Mouse (Mus musculus) lung, adult 2 months (tissue): ENCODE measurements at regions not wholly inside any gene's neighbourhood (a gene's known extent, or its start where the extent isn't known, plus 50 kb on each side); places are given as distances from the start of the nearest gene placed in this dataset.

Source experiments
- DNase-seq: peaks from one replicate; pipeline ENCODE4 v3.0.0; 2022
- H3K4me1 ChIP-seq: fragments of 200-500 bp; 2 replicates; pipeline ENCODE4 v1.6.1; 2011; ENCODE audit warnings: low read length; ENCODE audit not compliant: control insufficient read depth, insufficient read depth
- H3K4me3 ChIP-seq: fragments of 200-500 bp; replicated peaks from 2 replicates; pipeline ENCODE3; 2011; ENCODE audit warnings: low read depth, mild to moderate bottlenecking, control low read depth, low read length; ENCODE audit errors: extremely low read depth
- CTCF ChIP-seq: fragments of 200-500 bp; IDR thresholded peaks from 2 replicates; pipeline ENCODE4 v1.5.1; 2011; ENCODE audit warnings: mild to moderate bottlenecking, low read length, control low read depth; ENCODE audit not compliant: insufficient read depth
- POLR2A ChIP-seq: fragments of 200-500 bp; IDR thresholded peaks from 2 replicates; pipeline ENCODE4 v1.6.1; 2011; ENCODE audit warnings: low read depth, mild to moderate bottlenecking, control low read depth, low read length, borderline replicate concordance; ENCODE audit errors: extremely low read depth
- WGBS: fragments of 180-500 bp; shearing (Covaris S2); methylation state at CpG from one replicate; pipeline ENCODE4 v1.1.7; 2018; 5-methylcytosine and 5-hydroxymethylcytosine counted together

DNA sequence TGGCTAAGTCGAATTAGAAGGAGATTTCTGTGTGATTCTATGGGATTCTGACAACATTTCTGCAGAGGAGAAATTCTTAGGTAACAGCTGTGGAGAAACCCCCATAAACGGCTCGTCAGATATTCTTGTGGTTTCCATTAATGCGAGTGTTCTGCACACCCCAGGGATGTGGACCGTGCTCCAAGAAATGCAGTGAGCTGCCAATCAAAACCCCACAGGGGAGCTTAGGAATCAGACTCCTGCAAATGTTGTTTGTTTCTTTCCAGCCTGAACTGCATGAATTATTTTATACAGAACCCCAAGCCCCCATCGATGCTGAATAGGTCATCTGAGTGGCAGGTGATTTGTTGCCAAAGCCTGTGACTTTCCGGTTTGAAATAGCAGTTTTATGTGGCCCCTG, 118.4 kb upstream of the Sox2 start:
- DNase-seq = no peak
- WGBS = 76% methylated on average over 7 of the region's 7 CpGs
- Histone ChIP-seq H3K4me1 (no peaks in the 10 kb centered on the region), H3K4me3 (no peak overlapping the region)
- TF ChIP-seq POLR2A (no peak), CTCF (no peak)

DNA sequence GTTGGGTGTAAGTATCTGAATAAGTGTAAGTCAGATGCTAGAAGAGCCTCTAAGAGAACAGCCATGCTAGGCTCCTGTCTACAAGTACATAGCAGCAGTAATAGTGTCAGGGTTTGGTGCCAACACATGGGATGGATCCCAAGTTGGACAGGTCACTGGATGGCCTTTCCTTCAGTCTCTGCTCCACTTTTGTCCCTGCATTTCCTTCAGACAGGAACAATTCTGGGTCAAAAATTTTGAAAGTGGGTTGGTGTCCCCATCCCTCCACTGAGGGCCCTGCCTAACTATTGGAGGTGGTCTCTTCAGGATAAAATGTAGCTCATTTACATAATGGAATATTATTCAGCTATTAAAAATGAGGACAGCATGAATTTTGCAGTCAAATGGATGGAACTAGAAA, 122.7 kb upstream of the Sox2 start:
- H3K4me1 ChIP-seq = no peaks in the 10 kb centered on the region
- no peak overlapping the region for H3K4me3 ChIP-seq
- TF ChIP-seq POLR2A = no peak
- TF ChIP-seq CTCF = no peak
- DNase-seq = no peak

DNA sequence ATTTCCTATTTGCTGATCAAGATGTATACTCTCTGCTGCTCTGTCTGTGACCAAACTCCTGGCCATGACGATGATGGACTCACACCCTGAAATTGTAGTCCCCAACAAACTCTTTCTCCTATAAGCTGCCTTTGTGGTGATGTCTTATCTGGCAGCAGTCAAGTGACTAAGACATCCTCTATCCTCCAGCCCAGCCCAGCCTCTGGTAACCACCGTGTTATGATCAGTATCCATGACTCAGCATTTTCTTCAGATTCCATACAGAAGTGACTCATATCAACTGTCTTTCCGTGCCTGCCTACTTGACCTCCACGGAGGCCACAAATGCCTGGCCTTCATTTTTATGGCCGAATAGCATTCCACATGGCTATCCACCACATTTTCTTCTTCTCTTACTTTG, 124.5 kb upstream of the Sox2 start:
- no peak for TF ChIP-seq CTCF
- no peak for TF ChIP-seq POLR2A
- H3K4me1 ChIP-seq = no peaks in the 10 kb centered on the region
- H3K4me3 ChIP-seq = no peak overlapping the region
- no peak for DNase-seq
- WGBS = 81% methylated on average over 5 of the region's 5 CpGs

DNA sequence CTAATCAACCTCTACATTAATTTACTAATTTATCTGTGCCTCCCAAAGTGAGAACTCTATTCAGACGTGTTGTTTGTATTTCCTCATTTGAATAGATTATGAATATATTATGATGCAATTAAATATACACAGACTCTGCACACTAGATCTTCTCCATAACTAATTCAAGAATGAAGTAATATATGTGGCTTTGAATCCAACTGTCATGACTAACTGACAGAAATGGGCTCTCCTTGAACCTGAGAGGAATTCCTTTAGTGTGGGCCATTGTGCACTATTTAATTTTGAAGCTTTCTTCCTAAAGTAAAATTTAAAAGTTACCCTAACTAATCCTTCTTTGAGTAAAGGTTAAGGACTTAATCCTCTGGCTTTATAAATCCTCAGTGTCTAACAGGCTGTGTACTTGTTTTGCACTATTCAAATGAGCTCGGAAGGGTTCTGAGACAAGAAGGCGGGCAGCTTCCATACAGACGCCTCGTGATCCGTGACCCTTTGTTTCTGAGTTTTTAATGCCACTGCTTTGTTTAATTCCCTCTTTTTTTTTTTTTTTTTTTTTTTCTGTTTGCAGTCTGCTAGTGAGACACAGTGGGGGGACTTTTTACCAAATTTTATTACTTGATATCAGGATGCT, 128.0 kb upstream of the Sox2 start:
- 71% methylated on average over 6 of the region's 6 CpGs for WGBS
- Histone ChIP-seq H3K4me1 (no peaks in the 10 kb centered on the region), H3K4me3 (no peak overlapping the region)
- DNase-seq = no peak
- TF ChIP-seq POLR2A (no peak), CTCF (no peak)

DNA sequence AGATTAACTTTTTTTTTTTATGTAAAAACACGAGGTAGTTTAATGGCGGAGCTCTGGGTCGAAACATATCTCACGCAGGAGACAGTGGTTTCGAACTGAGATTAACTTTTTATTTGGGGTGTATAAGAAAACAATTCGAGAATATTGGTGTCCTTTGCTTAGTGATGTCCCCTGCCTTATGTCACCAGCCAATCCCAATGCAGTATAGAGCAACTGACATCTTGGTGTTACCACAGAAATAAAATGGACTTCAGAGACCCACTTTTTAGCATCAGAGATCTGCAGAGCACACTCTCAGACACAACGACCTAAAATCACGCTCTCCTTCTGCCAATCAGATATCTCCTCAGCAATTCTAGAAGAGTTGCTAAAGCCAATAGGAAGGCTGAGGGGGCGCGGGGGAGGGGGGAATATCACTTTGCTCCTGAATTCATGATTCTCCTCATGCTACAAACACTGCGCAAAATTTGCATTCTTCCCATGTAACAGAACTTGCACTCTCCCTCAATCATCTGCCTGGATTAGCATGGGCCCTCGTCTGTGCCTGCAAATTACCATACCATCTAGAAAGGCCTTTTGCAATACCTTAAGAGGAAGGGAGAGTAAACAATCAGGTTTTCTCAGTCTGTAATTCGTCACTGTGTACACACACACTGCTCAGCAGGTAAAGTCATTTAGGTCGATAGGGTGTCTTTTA, 128.7 kb upstream of the Sox2 start:
- H3K4me1 ChIP-seq = no peaks in the 10 kb centered on the region
- WGBS = 71% methylated on average over 14 of the region's 14 CpGs
- DNase-seq = no peak

DNA sequence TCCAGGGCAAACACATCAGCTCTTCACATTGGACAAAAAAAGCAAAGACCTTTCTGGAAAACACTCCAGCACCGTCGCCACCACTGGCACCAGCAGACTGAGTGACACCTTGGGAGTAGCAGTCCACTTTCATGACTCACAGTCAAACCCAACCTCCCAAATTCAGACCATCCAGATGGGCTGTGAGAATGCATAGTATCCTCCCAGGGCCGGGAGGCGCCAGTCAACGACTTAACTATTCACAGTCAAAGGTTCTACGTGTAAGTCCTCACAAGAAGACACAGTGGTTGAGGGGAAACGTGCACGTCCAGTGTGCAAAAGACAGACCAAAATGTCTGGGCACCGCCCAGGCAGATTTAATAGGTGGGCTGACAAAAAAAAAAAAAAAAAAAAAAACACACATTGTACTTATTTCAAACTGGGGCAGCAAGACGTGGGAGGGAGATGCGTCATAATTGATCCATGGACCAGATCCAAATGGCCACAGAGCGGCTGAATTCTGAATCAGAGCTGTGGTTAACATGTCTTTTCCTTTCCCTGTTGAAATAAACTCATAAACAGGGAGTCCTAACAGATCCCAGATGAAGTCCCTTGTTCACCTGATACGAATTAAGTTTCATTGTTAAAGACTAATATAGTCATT, 137.6 kb upstream of the Sox2 start:
- TF ChIP-seq CTCF (no peak), POLR2A (no peak)
- WGBS = 82% methylated on average over 13 of the region's 13 CpGs
- Histone ChIP-seq H3K4me1 (no peaks in the 10 kb centered on the region), H3K4me3 (no peak overlapping the region)
- DNase-seq = no peak

More for the DNA sequence above, 128.7 kb upstream of the Sox2 start:
- no peak overlapping the region for H3K4me3 ChIP-seq
- TF ChIP-seq CTCF = no peak
- no peak for TF ChIP-seq POLR2A

DNA sequence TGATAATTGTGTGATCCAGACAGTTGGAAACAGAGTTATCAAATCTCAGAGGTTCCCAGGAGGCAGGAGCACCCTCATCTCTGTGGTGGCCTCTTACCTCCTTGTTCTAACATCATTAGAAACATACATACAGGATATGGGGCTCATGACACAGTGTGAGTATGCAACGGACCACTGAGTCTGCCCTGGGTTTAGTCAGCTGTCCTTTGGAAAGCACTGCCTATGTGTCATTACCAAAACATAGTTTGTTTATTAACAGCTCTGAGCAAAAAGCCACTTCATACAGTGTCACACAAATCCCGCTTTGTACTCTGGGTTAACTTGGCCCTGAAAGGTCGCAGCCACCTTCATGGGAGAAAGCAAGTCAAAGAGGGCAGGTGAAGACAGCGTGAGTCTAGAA, 139.5 kb upstream of the Sox2 start:
- no peak overlapping the region for H3K4me3 ChIP-seq
- TF ChIP-seq CTCF (no peak), POLR2A (no peak)

DNA sequence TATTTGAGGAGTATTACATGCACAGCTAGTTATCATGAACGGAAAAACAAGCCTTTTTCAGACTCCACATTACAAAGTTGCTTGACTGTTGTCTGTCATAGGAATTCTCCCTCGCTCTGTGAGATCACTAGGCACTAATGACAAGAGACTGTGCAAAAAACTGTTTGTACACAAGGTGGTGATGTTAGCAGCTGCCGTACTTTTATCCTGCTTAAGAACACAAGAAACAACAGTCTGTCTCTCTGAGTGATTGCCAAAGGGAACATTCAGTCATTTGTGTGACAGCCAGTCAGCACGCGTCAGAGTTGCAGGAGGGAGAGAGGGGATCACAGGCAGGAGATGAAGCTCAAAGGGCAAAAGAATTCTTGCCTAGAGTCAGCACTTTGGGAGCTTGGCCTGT, 141.0 kb upstream of the Sox2 start:
- DNase-seq = no peak
- 41% methylated on average over 5 of the region's 5 CpGs for WGBS
- TF ChIP-seq CTCF (no peak), POLR2A (no peak)
- H3K4me3 ChIP-seq = no peak overlapping the region
- H3K4me1 ChIP-seq = no peaks in the 10 kb centered on the region

More for the DNA sequence above, 139.5 kb upstream of the Sox2 start:
- no peak for DNase-seq
- WGBS = 64% methylated on average over 4 of the region's 4 CpGs
- no peaks in the 10 kb centered on the region for H3K4me1 ChIP-seq

DNA sequence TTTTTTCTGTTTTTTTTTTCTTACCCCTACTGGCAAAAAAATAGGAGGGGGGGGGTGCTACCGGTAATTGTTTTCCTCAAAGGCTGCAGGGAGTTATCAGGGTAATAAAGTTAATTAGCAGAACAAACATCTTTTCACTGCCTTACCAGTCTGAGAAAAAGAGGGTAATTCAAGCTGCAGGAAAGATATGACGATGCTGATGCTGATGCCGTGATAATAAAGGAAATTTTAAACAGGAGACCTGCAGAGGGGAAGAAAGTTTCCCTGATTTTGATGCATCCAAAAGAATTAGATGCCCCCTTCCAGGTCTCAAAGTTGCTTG, 145.7 kb upstream of the Sox2 start:
- H3K4me3 ChIP-seq = no peak overlapping the region
- 39% methylated on average over 3 of the region's 3 CpGs for WGBS
- DNase-seq = no peak
- TF ChIP-seq POLR2A = no peak
- no peak for TF ChIP-seq CTCF
- H3K4me1 ChIP-seq = no peaks in the 10 kb centered on the region
